In the genomic region with DNA sequence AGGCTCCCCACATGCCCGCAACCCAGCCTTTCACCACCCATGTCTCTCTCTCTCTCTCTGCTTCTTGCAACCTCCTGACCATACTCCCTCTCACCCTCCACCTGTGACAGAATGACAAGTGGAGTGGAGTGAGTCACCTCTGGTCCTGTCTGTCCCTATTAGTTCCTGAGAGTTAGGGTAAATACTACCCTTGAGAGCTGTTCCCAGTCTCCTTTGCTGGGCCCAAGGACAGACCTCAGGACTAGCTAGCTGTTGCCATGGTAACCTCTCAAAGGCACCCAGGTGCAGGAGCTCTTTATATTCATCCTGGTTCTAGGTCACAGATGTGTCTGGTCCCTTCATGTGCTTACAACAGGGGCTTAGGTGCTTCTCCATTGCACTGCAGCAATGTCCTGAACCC, we compare ENCODE assay signal across 15 mouse cellular contexts. TPM values are rescaled to one million over a fixed set of nuclear protein-coding genes. Genes with fewer than 3 reads are reported as not detected.
DNase-seq lines count a peak whose midpoint lies in the region; ATAC-seq and TF ChIP-seq lines count a peak whose summit lies in the region.
"Had no signal": no experiment of that assay in that cellular context is flagged by ENCODE, and none has a peak within 500 bp of the region (broad histone marks: within the 10 kb centered on the region; RNA-seq: fewer than 3 reads in every experiment).

No protein-coding gene starts in this region.

- no peak overlapping the region; the same call in none of the 2 replicates for H3K9ac ChIP-seq in forebrain, postnatal 0 days
- H3K9ac ChIP-seq in limb, embryonic 12.5 days (replicated peaks) = peak overlapping the region; percentile 32; the same call in 1 of the 2 replicates
- H3K9ac ChIP-seq: heart, embryonic 15.5 days; neural tube, embryonic 12.5 days had no signal

- 0 out of 2 replicates have a peak overlapping the region, but pooled peaks have one; percentile 31 for H3K27ac ChIP-seq in forebrain, embryonic 10.5 days
- H3K27ac ChIP-seq in forebrain, postnatal 0 days (ENCODE audit: low read depth, low read length) = no peak overlapping the region
- no peak overlapping the region for H3K27ac ChIP-seq in limb, embryonic 12.5 days
- H3K27ac ChIP-seq in limb, embryonic 10.5 days = no peak overlapping the region
- H3K27ac ChIP-seq: heart, embryonic 15.5 days; neural tube, embryonic 12.5 days had no signal

- H3K4me2 ChIP-seq in forebrain, postnatal 0 days (ENCODE audit: low read depth) = no peak overlapping the region
- no peak overlapping the region for H3K4me2 ChIP-seq in limb, embryonic 12.5 days
- H3K4me2 ChIP-seq: heart, embryonic 15.5 days; liver, embryonic 11.5 days; neural tube, embryonic 12.5 days had no signal

- H3K4me1 ChIP-seq in forebrain, embryonic 10.5 days = peaks cover 40% of the 10 kb centered on the region
- H3K4me1 ChIP-seq in forebrain, postnatal 0 days (ENCODE audit: insufficient read depth) = no peaks in the 10 kb centered on the region
- peaks cover 17% of the 10 kb centered on the region for H3K4me1 ChIP-seq in limb, embryonic 12.5 days (replicated peaks)
- peaks cover 25% of the 10 kb centered on the region for H3K4me1 ChIP-seq in limb, embryonic 10.5 days

- DNase-seq in forebrain, embryonic 10.5 days (ENCODE audit: extremely low spot score, low spot score) = no peak
- no peak for DNase-seq in forebrain, postnatal 0 days
- no peak for DNase-seq in limb, embryonic 10.5 days (ENCODE audit: low spot score)
- DNase-seq in lung, postnatal 25 days (ENCODE audit: low spot score) = peak; percentile 78
- DNase-seq in thymus, postnatal 36 days = peak; percentile 39 to 67
- no peak for DNase-seq in left cerebral cortex, postnatal 10 days (ENCODE audit: extremely low spot score in 1 of 2, low spot score in 2 of 2)
- DNase-seq in natural killer cell, adult 2 months (ENCODE audit: low spot score in 2 of 2) = no peak
- DNase-seq: adrenal gland, postnatal 36 days; cerebellum, adult 11 months; kidney, adult 11 months; spleen, adult 18-20 months had no signal

- H3K4me3 ChIP-seq in forebrain, embryonic 10.5 days = no peak overlapping the region
- H3K4me3 ChIP-seq in forebrain, postnatal 0 days (ENCODE audit: low read depth, low read length) = no peak overlapping the region
- no peak overlapping the region for H3K4me3 ChIP-seq in limb, embryonic 12.5 days (replicated peaks)
- no peak overlapping the region for H3K4me3 ChIP-seq in limb, embryonic 10.5 days
- H3K4me3 ChIP-seq: heart, embryonic 15.5 days; neural tube, embryonic 12.5 days had no signal

- peaks cover 18% of the 10 kb centered on the region for H3K36me3 ChIP-seq in forebrain, embryonic 10.5 days (replicated peaks)
- no peaks in the 10 kb centered on the region for H3K36me3 ChIP-seq in forebrain, postnatal 0 days (ENCODE audit: insufficient read depth)
- H3K36me3 ChIP-seq in limb, embryonic 12.5 days = peaks cover 16% of the 10 kb centered on the region
- H3K36me3 ChIP-seq in limb, embryonic 10.5 days = peaks cover 10% of the 10 kb centered on the region
- H3K36me3 ChIP-seq: neural tube, embryonic 12.5 days had no signal

- 87% methylated on average over 1 of the region's 1 CpGs for WGBS in forebrain, embryonic 10.5 days
- WGBS in forebrain, postnatal 0 days = 85% methylated on average over 1 of the region's 1 CpGs
- WGBS in limb, embryonic 12.5 days = 80% methylated on average over 1 of the region's 1 CpGs
- WGBS in limb, embryonic 10.5 days = 96% methylated on average over 1 of the region's 1 CpGs

- H3K9me3 ChIP-seq in forebrain, embryonic 10.5 days = no peaks in the 10 kb centered on the region
- no peaks in the 10 kb centered on the region for H3K9me3 ChIP-seq in forebrain, postnatal 0 days (ENCODE audit: low read length)
- H3K9me3 ChIP-seq in limb, embryonic 12.5 days = no peaks in the 10 kb centered on the region
- no peaks in the 10 kb centered on the region for H3K9me3 ChIP-seq in limb, embryonic 10.5 days (replicated peaks)
- H3K9me3 ChIP-seq: heart, embryonic 15.5 days; neural tube, embryonic 12.5 days had no signal

- intact Hi-C loops in left cerebral cortex, postnatal 10 days (cut with DNase I) = no loop called here

- no peaks in the 10 kb centered on the region for H3K27me3 ChIP-seq in forebrain, embryonic 10.5 days (ENCODE audit: poor library complexity, severe bottlenecking)
- no peaks in the 10 kb centered on the region for H3K27me3 ChIP-seq in forebrain, postnatal 0 days (ENCODE audit: insufficient read depth, low read length)
- H3K27me3 ChIP-seq in limb, embryonic 12.5 days = no peaks in the 10 kb centered on the region
- H3K27me3 ChIP-seq in limb, embryonic 10.5 days (ENCODE audit: low read depth, poor library complexity, severe bottlenecking) = no peaks in the 10 kb centered on the region
- H3K27me3 ChIP-seq: heart, embryonic 15.5 days; neural tube, embryonic 12.5 days had no signal

- no peak for TF ChIP-seq CTCF in forebrain, postnatal 0 days (IDR thresholded peaks at IDR 0.05; ENCODE audit: low read depth)

- ATAC-seq in forebrain, postnatal 0 days = no peak
- ATAC-seq in limb, embryonic 12.5 days (ENCODE audit: insufficient number of reproducible peaks, insufficient read depth, low FRiP score, low TSS enrichment, low read depth) = no peak

RNA-seq across cellular contexts. Expression of a gene that starts 2.4 kb away (rescaled TPM):
- polyA plus RNA-seq in forebrain, embryonic 10.5 days (2016; fragmentation: Nextera tagmentation; extraction: Ambion mirVana) = 72.0 and 75.3 TPM in 2 replicates
- 80.1 and 108 TPM in 2 replicates for total RNA-seq in forebrain, postnatal 0 days (2014; rRNA removed)
- polyA plus RNA-seq in forebrain, postnatal 0 days (2015; fragmentation: Nextera tagmentation; extraction: Ambion mirVana) = 84.3 and 96.8 TPM in 2 replicates
- polyA plus RNA-seq in limb, embryonic 12.5 days (2016; fragmentation: Nextera tagmentation; extraction: Ambion mirVana) = 53.4 and 55.1 TPM in 2 replicates
- 63.6 and 65.9 TPM in 2 replicates for polyA plus RNA-seq in limb, embryonic 10.5 days (2016; fragmentation: Nextera tagmentation; extraction: Ambion mirVana)
- 10 to 100 TPM; 43.4 to 45.9 TPM for total RNA-seq in left cerebral cortex, postnatal 10 days (2021)

RNA-seq across cellular contexts. Expression of a gene that starts 15.4 kb away (rescaled TPM):
- 16.4 and 16.6 TPM in 2 replicates for polyA plus RNA-seq in forebrain, embryonic 10.5 days (2016; fragmentation: Nextera tagmentation; extraction: Ambion mirVana)
- 16.9 and 21.6 TPM in 2 replicates for total RNA-seq in forebrain, postnatal 0 days (2014; rRNA removed)
- 16.9 and 27.8 TPM in 2 replicates for polyA plus RNA-seq in forebrain, postnatal 0 days (2015; fragmentation: Nextera tagmentation; extraction: Ambion mirVana)
- polyA plus RNA-seq in limb, embryonic 12.5 days (2016; fragmentation: Nextera tagmentation; extraction: Ambion mirVana) = 27.4 and 28.5 TPM in 2 replicates
- polyA plus RNA-seq in limb, embryonic 10.5 days (2016; fragmentation: Nextera tagmentation; extraction: Ambion mirVana) = 13.0 and 19.2 TPM in 2 replicates
- total RNA-seq in left cerebral cortex, postnatal 10 days (2021) = 10 to 100 TPM; 32.8 to 33.8 TPM

RNA-seq across cellular contexts. Expression of a gene that starts 21.9 kb away (rescaled TPM):
- 34.9 and 40.9 TPM in 2 replicates for polyA plus RNA-seq in forebrain, embryonic 10.5 days (2016; fragmentation: Nextera tagmentation; extraction: Ambion mirVana)
- total RNA-seq in forebrain, postnatal 0 days (2014; rRNA removed) = 62.5 and 72.1 TPM in 2 replicates
- polyA plus RNA-seq in forebrain, postnatal 0 days (2015; fragmentation: Nextera tagmentation; extraction: Ambion mirVana) = 42.5 and 43.5 TPM in 2 replicates
- 62.4 and 64.0 TPM in 2 replicates for polyA plus RNA-seq in limb, embryonic 12.5 days (2016; fragmentation: Nextera tagmentation; extraction: Ambion mirVana)
- polyA plus RNA-seq in limb, embryonic 10.5 days (2016; fragmentation: Nextera tagmentation; extraction: Ambion mirVana) = 50.7 and 53.5 TPM in 2 replicates
- total RNA-seq in left cerebral cortex, postnatal 10 days (2021) = 10 to 100 TPM; 46.0 to 50.6 TPM

RNA-seq across cellular contexts. Expression of a gene that starts 33.7 kb away (rescaled TPM):
- polyA plus RNA-seq in forebrain, embryonic 10.5 days (2016; fragmentation: Nextera tagmentation; extraction: Ambion mirVana) = 49.4 and 53.2 TPM in 2 replicates
- total RNA-seq in forebrain, postnatal 0 days (2014; rRNA removed) = 15.8 and 19.8 TPM in 2 replicates
- polyA plus RNA-seq in forebrain, postnatal 0 days (2015; fragmentation: Nextera tagmentation; extraction: Ambion mirVana) = 11.3 and 11.8 TPM in 2 replicates
- polyA plus RNA-seq in limb, embryonic 12.5 days (2016; fragmentation: Nextera tagmentation; extraction: Ambion mirVana) = 84.4 and 90.9 TPM in 2 replicates
- 82.6 and 96.2 TPM in 2 replicates for polyA plus RNA-seq in limb, embryonic 10.5 days (2016; fragmentation: Nextera tagmentation; extraction: Ambion mirVana)
- total RNA-seq in left cerebral cortex, postnatal 10 days (2021) = 10 to 100 TPM; 12.2 to 13.8 TPM

RNA-seq across cellular contexts. Expression of a gene that starts 33.7 kb away (rescaled TPM):
- polyA plus RNA-seq in forebrain, embryonic 10.5 days (2016; fragmentation: Nextera tagmentation; extraction: Ambion mirVana) = 681 and 720 TPM in 2 replicates
- 24.5 and 27.3 TPM in 2 replicates for total RNA-seq in forebrain, postnatal 0 days (2014; rRNA removed)
- polyA plus RNA-seq in forebrain, postnatal 0 days (2015; fragmentation: Nextera tagmentation; extraction: Ambion mirVana) = 93.9 and 109 TPM in 2 replicates
- polyA plus RNA-seq in limb, embryonic 12.5 days (2016; fragmentation: Nextera tagmentation; extraction: Ambion mirVana) = 585 and 619 TPM in 2 replicates
- 898 and 922 TPM in 2 replicates for polyA plus RNA-seq in limb, embryonic 10.5 days (2016; fragmentation: Nextera tagmentation; extraction: Ambion mirVana)
- total RNA-seq in left cerebral cortex, postnatal 10 days (2021) = 1 to 10 TPM; 7.4 to 8.0 TPM

Comparison
In these comparisons a context has a peak if more than half of its experiments do, and no peak if none do; other contexts are left out.
1. DNase-seq: peak in lung, postnatal 25 days (single experiment) and thymus, postnatal 36 days (2 of 2); none in forebrain, embryonic 10.5 days (single experiment), forebrain, postnatal 0 days (single experiment), limb, embryonic 10.5 days (single experiment), left cerebral cortex, postnatal 10 days (0 of 2) and natural killer cell, adult 2 months (0 of 2).